In genomic region chr8:12561403-12561960, GRCm38 (mm10) we compare ENCODE assay signal across 10 mouse cellular contexts. TPM values are rescaled to one million over a fixed set of nuclear protein-coding genes. Genes with fewer than 3 reads are reported as not detected.
DNase-seq lines count a peak whose midpoint lies in the region; ATAC-seq and TF ChIP-seq lines count a peak whose summit lies in the region.
"Had no signal": no experiment of that assay in that cellular context is flagged by ENCODE, and none has a peak within 500 bp of the region (broad histone marks: within the 10 kb centered on the region; RNA-seq: fewer than 3 reads in every experiment).

No protein-coding gene starts in this region.

- peak; percentile 95 for DNase-seq in midbrain, embryonic 11.5 days (ENCODE audit: low spot score, missing footprints)
- DNase-seq in brain, embryonic 14.5 days (ENCODE audit: low read depth) = peak; percentile 83
- DNase-seq in forelimb bud, embryonic 11.5 days (ENCODE audit: low read depth, low spot score) = peak; percentile 58
- DNase-seq in kidney, postnatal 10 days = peak; percentile 85
- DNase-seq in liver, embryonic 13.5 days = peak; percentile 13
- peak; percentile 73 to 83 for DNase-seq in right cerebral cortex, adult 2 months (ENCODE audit: low spot score in 2 of 2)
- DNase-seq in urinary bladder, postnatal 4 days (ENCODE audit: low spot score in 2 of 2) = peak; percentile 27 to 66

- TF ChIP-seq CTCF in brain, embryonic 14.5 days (IDR thresholded peaks at IDR 0.05; ENCODE audit: borderline replicate concordance, extremely low read depth, insufficient read depth, insufficient read length) = peak; percentile 87

- H3K36me3 ChIP-seq in midbrain, embryonic 11.5 days (ENCODE audit: control insufficient read depth, insufficient read depth, low read length) = no peaks in the 10 kb centered on the region
- H3K36me3 ChIP-seq in midbrain, embryonic 15.5 days (replicated peaks) = no peaks in the 10 kb centered on the region
- no peaks in the 10 kb centered on the region for H3K36me3 ChIP-seq in liver, embryonic 13.5 days
- H3K36me3 ChIP-seq: heart, embryonic 15.5 days had no signal

- 18% methylated on average over 11 of the region's 11 CpGs for WGBS in midbrain, embryonic 11.5 days
- 21% methylated on average over 11 of the region's 11 CpGs for WGBS in midbrain, embryonic 15.5 days
- WGBS in liver, embryonic 13.5 days (ENCODE audit: insufficient replicate concordance) = 9% methylated on average over 11 of the region's 11 CpGs

- H3K9me3 ChIP-seq in midbrain, embryonic 11.5 days (ENCODE audit: control insufficient read depth, low read length) = no peaks in the 10 kb centered on the region
- no peaks in the 10 kb centered on the region for H3K9me3 ChIP-seq in midbrain, embryonic 15.5 days
- no peaks in the 10 kb centered on the region for H3K9me3 ChIP-seq in liver, embryonic 13.5 days (replicated peaks)
- H3K9me3 ChIP-seq: heart, embryonic 15.5 days had no signal

- no peak overlapping the region for H3K27ac ChIP-seq in midbrain, embryonic 11.5 days (ENCODE audit: low read depth, low read length)
- no peak overlapping the region for H3K27ac ChIP-seq in midbrain, embryonic 15.5 days
- no peak overlapping the region for H3K27ac ChIP-seq in liver, embryonic 13.5 days
- H3K27ac ChIP-seq: heart, embryonic 15.5 days had no signal

- no peak overlapping the region for H3K4me3 ChIP-seq in midbrain, embryonic 11.5 days (ENCODE audit: low read depth, low read length)
- H3K4me3 ChIP-seq in midbrain, embryonic 15.5 days = no peak overlapping the region
- no peak overlapping the region for H3K4me3 ChIP-seq in liver, embryonic 13.5 days (replicated peaks)
- H3K4me3 ChIP-seq: heart, embryonic 15.5 days had no signal

- no peak for TF ChIP-seq POLR2A in brain, embryonic 14.5 days (IDR thresholded peaks at IDR 0.05; ENCODE audit: borderline replicate concordance, extremely low read depth, insufficient read depth, insufficient read length, poor library complexity, severe bottlenecking)

- peaks cover 24% of the 10 kb centered on the region for H3K27me3 ChIP-seq in midbrain, embryonic 11.5 days (ENCODE audit: control insufficient read depth, insufficient read depth, low read length)
- H3K27me3 ChIP-seq in midbrain, embryonic 15.5 days (replicated peaks) = peaks cover 30% of the 10 kb centered on the region
- peaks cover 29% of the 10 kb centered on the region for H3K27me3 ChIP-seq in liver, embryonic 13.5 days

- ATAC-seq in midbrain, embryonic 11.5 days (ENCODE audit: low FRiP score) = peak; percentile 49
- no peak for ATAC-seq in midbrain, embryonic 15.5 days (replicated peaks)
- no peak for ATAC-seq in liver, embryonic 13.5 days (ENCODE audit: low read depth)

- peaks cover 4% of the 10 kb centered on the region for H3K4me1 ChIP-seq in midbrain, embryonic 11.5 days (ENCODE audit: control insufficient read depth, insufficient read depth, low read length)
- no peaks in the 10 kb centered on the region for H3K4me1 ChIP-seq in midbrain, embryonic 15.5 days
- no peaks in the 10 kb centered on the region for H3K4me1 ChIP-seq in liver, embryonic 13.5 days (replicated peaks)
- H3K4me1 ChIP-seq: heart, embryonic 15.5 days had no signal

- no peak overlapping the region for H3K9ac ChIP-seq in midbrain, embryonic 11.5 days (ENCODE audit: low read length)
- no peak overlapping the region for H3K9ac ChIP-seq in midbrain, embryonic 15.5 days
- H3K9ac ChIP-seq in liver, embryonic 13.5 days = no peak overlapping the region
- H3K9ac ChIP-seq: heart, embryonic 15.5 days had no signal

- H3K4me2 ChIP-seq in midbrain, embryonic 11.5 days = no peak overlapping the region
- H3K4me2 ChIP-seq in midbrain, embryonic 15.5 days = no peak overlapping the region
- no peak overlapping the region for H3K4me2 ChIP-seq in liver, embryonic 13.5 days
- H3K4me2 ChIP-seq: heart, embryonic 15.5 days had no signal

RNA-seq across cellular contexts. Expression of gene Spaca7, which starts 11.3 kb away (rescaled TPM):
- polyA plus RNA-seq in midbrain, embryonic 11.5 days (2014; fragmentation: Nextera tagmentation; extraction: Ambion mirVana) = not detected in 2 replicates
- polyA plus RNA-seq in midbrain, embryonic 15.5 days (2015; fragmentation: Nextera tagmentation; extraction: Ambion mirVana) = not detected in 2 replicates
- polyA plus RNA-seq in brain, embryonic 14.5 days (2012; rRNA removed) = not detected in 2 replicates
- polyA plus RNA-seq in liver, embryonic 13.5 days (2015; fragmentation: Nextera tagmentation; extraction: Ambion mirVana) = not detected in 2 replicates
- polyA plus RNA-seq: heart, embryonic 15.5 days; stomach, embryonic 16.5 days had no signal

Comparison
In these comparisons a context has a peak if more than half of its experiments do, and no peak if none do; other contexts are left out.
1. DNase-seq: peak in every context shown above with its lines; median percentile 95 in midbrain, embryonic 11.5 days; 85 in kidney, postnatal 10 days; 83 in brain, embryonic 14.5 days; 78 in right cerebral cortex, adult 2 months; 58 in forelimb bud, embryonic 11.5 days; 46 in urinary bladder, postnatal 4 days; 13 in liver, embryonic 13.5 days.